Mouse (Mus musculus) spleen, adult 10 weeks (tissue): ENCODE measurements around the gene Mageb2. TPM values are rescaled to one million over a fixed set of nuclear protein-coding genes. Genes with fewer than 3 reads are reported as not detected.

ENCODE experiments used
- polyA plus RNA-seq: library from polyadenylated mRNA; stranded (reverse); fragments of 350-450 nt; fragmentation: Illumina TruSeq; extraction: RNeasy Lipid Tissue Mini Kit (QIAGEN cat#74804); gene quantifications from one replicate; pipeline ENCODE4 v1.2.3, GENCODE M21; 2015; ENCODE audit warnings: low replicate concordance; ENCODE audit not compliant: insufficient read depth

The Mageb2 gene
- polyA plus RNA-seq: not detected

DNA sequence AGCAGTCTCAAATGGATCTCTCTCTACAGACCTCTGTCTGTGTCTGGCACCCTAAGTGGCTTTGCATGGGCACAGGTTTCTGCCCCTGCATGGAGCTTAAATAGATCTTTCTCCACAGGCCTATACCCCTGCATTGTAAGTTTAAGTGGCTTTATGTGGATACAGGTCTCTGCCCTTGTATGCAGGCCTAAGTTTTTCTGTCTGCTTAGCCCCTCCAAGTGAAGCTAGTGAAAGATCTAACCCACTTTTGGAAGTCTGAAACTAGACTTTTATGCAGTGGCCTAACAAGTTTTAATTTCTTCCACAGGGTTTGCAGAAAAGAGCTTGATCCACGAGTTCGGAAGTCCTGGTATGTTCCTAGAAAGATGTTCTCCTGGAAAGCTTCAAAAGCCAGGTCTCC is at the start of gene Mageb2:
Mageb2 (plus strand) TSS at position 301 of the 400 bp plus-strand sequence.

Other genes with a start within 250 kb of the Mageb2 start
- gene Gm5072, start 60.8 kb downstream of the Mageb2 start, polyA plus RNA-seq: not detected
- gene Gm8914, start 148.4 kb downstream of the Mageb2 start, polyA plus RNA-seq: not detected
- not detected for gene 1700084M14Rik, start 244.2 kb downstream of the Mageb2 start, polyA plus RNA-seq